Mouse (Mus musculus) embryonic facial prominence, embryonic 13.5 days (tissue): ENCODE data around the gene Trove2. TPM values are rescaled to one million over a fixed set of nuclear protein-coding genes. Genes with fewer than 3 reads are reported as not detected.

Experiments
- ATAC-seq: fragments of 200-750 bp; cut with Nextera tagmentation; 2 replicates; pipeline ENCODE4 v1.8.0; 2017; ENCODE audit warnings: low read depth; ENCODE audit not compliant: insufficient number of reproducible peaks, insufficient read depth, low FRiP score, low TSS enrichment
- H3K27ac ChIP-seq: fragments of 300-500 bp; sonication (generic); 2 replicates; pipeline ENCODE4 v1.5.1; 2015; ENCODE audit warnings: moderate library complexity, mild to moderate bottlenecking, inconsistent platforms
- H3K27me3 ChIP-seq: fragments of 300-500 bp; sonication (generic); 2 replicates; pipeline ENCODE4 v1.6.1; 2015; ENCODE audit warnings: mild to moderate bottlenecking, inconsistent platforms
- H3K36me3 ChIP-seq: fragments of 300-500 bp; sonication (generic); 2 replicates; pipeline ENCODE4 v1.6.1; 2015; ENCODE audit warnings: mild to moderate bottlenecking, inconsistent platforms
- H3K4me1 ChIP-seq: fragments of 300-500 bp; sonication (generic); 2 replicates; pipeline ENCODE4 v1.6.1; 2015; ENCODE audit warnings: inconsistent platforms
- H3K4me2 ChIP-seq: fragments of 300-500 bp; sonication (generic); 2 replicates; pipeline ENCODE4 v1.6.1; 2015; ENCODE audit warnings: moderate library complexity, mild to moderate bottlenecking, inconsistent platforms
- H3K4me3 ChIP-seq: fragments of 300-500 bp; sonication (generic); 2 replicates; pipeline ENCODE4 v1.5.1; 2015; ENCODE audit warnings: mild to moderate bottlenecking, inconsistent platforms
- H3K9ac ChIP-seq: fragments of 300-500 bp; sonication (generic); 2 replicates; pipeline ENCODE4 v1.6.1; 2015; ENCODE audit warnings: mild to moderate bottlenecking, inconsistent platforms
- H3K9me3 ChIP-seq: fragments of 300-500 bp; sonication (generic); 2 replicates; pipeline ENCODE4 v1.6.1; 2016; ENCODE audit warnings: inconsistent platforms
- WGBS: fragments of 180-500 bp; shearing (Covaris S2); methylation state at CpG from one replicate; pipeline ENCODE4 v1.1.7; 2015; ENCODE audit warnings: mixed read lengths; 5-methylcytosine and 5-hydroxymethylcytosine counted together
- polyA plus RNA-seq: library from polyadenylated mRNA; unstranded; fragments of >200 nt; fragmentation: Nextera tagmentation; extraction: Ambion mirVana; gene quantifications from 2 replicates; pipeline ENCODE4 v1.2.1, GENCODE M21; 2015

Gene Trove2
- 25.9 and 30.3 TPM in 2 replicates for polyA plus RNA-seq

GRCm38 (mm10) chr1:143776446-143777411 lies at the start of gene Trove2, which contains the start of gene Uchl5:
Gene Trove2, minus strand, starts transcription at chr1:143777068.
Gene Uchl5, plus strand, starts transcription at chr1:143777272.
- under 1% methylated on average over 83 of the region's 84 CpGs for WGBS
- no peaks in the 10 kb centered on the region for H3K27me3 ChIP-seq
- H3K9ac ChIP-seq, result peak within 1 kb of the TSS; percentile 90
- H3K36me3 ChIP-seq, result no peaks in the 10 kb centered on the region
- peaks cover 11% of the 10 kb centered on the region for H3K4me1 ChIP-seq
- H3K9me3 ChIP-seq, result no peaks in the 10 kb centered on the region
- H3K4me2 ChIP-seq, result peak within 1 kb of the TSS; percentile 87
- peak within 1 kb of the TSS; percentile 89 for H3K4me3 ChIP-seq
- ATAC-seq, result peak; percentile 92
- peak within 1 kb of the TSS; percentile 77 for H3K27ac ChIP-seq

GRCm38 (mm10) chr1:143822677-143823076 lies 45.8 kb upstream of the Trove2 start:
- Histone ChIP-seq H3K9me3 (no peaks in the 10 kb centered on the region), H3K4me1 (0 out of 2 replicates have a peak, but pooled peaks cover 2% of the 10 kb centered on the region), H3K27me3 (no peaks in the 10 kb centered on the region), H3K27ac (no peak overlapping the region), H3K4me2 (no peak overlapping the region), H3K9ac (no peak overlapping the region), H3K4me3 (no peak overlapping the region), H3K36me3 (no peaks in the 10 kb centered on the region)
- 85% methylated on average over 3 of the region's 3 CpGs for WGBS
- no peak for ATAC-seq

- no peaks in the 10 kb centered on the region for H3K9me3 ChIP-seq
- no peak for ATAC-seq
- no peak overlapping the region for H3K4me2 ChIP-seq
- H3K36me3 ChIP-seq, result no peaks in the 10 kb centered on the region
- 0 out of 2 replicates have a peak, but pooled peaks cover 2% of the 10 kb centered on the region for H3K4me1 ChIP-seq
- no peaks in the 10 kb centered on the region for H3K27me3 ChIP-seq
- H3K27ac ChIP-seq, result no peak overlapping the region
- 73% methylated on average over 2 of the region's 2 CpGs for WGBS
- H3K4me3 ChIP-seq, result no peak overlapping the region
- H3K9ac ChIP-seq, result no peak overlapping the region
Measured at GRCm38 (mm10) chr1:143820096-143820877, 43.4 kb upstream of the Trove2 start.

- Histone ChIP-seq H3K9me3 (no peaks in the 10 kb centered on the region), H3K4me1 (no peaks in the 10 kb centered on the region), H3K9ac (no peak overlapping the region), H3K4me3 (no peak overlapping the region), H3K4me2 (0 out of 2 replicates have a peak overlapping the region, but pooled peaks have one; percentile 24), H3K27me3 (no peaks in the 10 kb centered on the region), H3K36me3 (no peaks in the 10 kb centered on the region), H3K27ac (no peak overlapping the region)
- ATAC-seq, result 0 out of 2 replicates have a peak, but pooled peaks have one; percentile 67
- 45% methylated on average over 7 of the region's 7 CpGs for WGBS
Measured at GRCm38 (mm10) chr1:143813676-143814360, 37.0 kb upstream of the Trove2 start.

- Histone ChIP-seq H3K27me3 (no peaks in the 10 kb centered on the region), H3K36me3 (peaks cover 8% of the 10 kb centered on the region), H3K4me2 (no peak overlapping the region), H3K27ac (no peak overlapping the region), H3K4me3 (no peak overlapping the region), H3K9me3 (no peaks in the 10 kb centered on the region), H3K4me1 (no peaks in the 10 kb centered on the region), H3K9ac (no peak overlapping the region)
- no peak for ATAC-seq
- 89% methylated on average over 6 of the region's 6 CpGs for WGBS
Measured at GRCm38 (mm10) chr1:143809062-143809461, 32.2 kb upstream of the Trove2 start.

- Histone ChIP-seq H3K4me1 (no peaks in the 10 kb centered on the region), H3K27me3 (no peaks in the 10 kb centered on the region), H3K4me2 (no peak overlapping the region), H3K27ac (no peak overlapping the region), H3K9ac (no peak overlapping the region), H3K9me3 (no peaks in the 10 kb centered on the region), H3K36me3 (peaks cover 13% of the 10 kb centered on the region), H3K4me3 (no peak overlapping the region)
- WGBS, result 35% methylated on average over 4 of the region's 4 CpGs
- no peak for ATAC-seq
Measured at GRCm38 (mm10) chr1:143803537-143803936, 26.7 kb upstream of the Trove2 start.

GRCm38 (mm10) chr1:143788584-143789227 lies 11.8 kb upstream of the Trove2 start:
- H3K9me3 ChIP-seq, result no peaks in the 10 kb centered on the region
- no peak overlapping the region for H3K4me3 ChIP-seq
- no peak for ATAC-seq
- no peak overlapping the region for H3K9ac ChIP-seq
- no peak overlapping the region for H3K4me2 ChIP-seq
- H3K27me3 ChIP-seq, result no peaks in the 10 kb centered on the region
- 76% methylated on average over 2 of the region's 2 CpGs for WGBS
- peaks cover 7% of the 10 kb centered on the region for H3K36me3 ChIP-seq
- no peak overlapping the region for H3K27ac ChIP-seq
- no peaks in the 10 kb centered on the region for H3K4me1 ChIP-seq

- Histone ChIP-seq H3K27ac (peak overlapping the region; percentile 57), H3K9ac (peak overlapping the region; percentile 90), H3K27me3 (no peaks in the 10 kb centered on the region), H3K4me3 (peak overlapping the region; percentile 89), H3K4me2 (peak overlapping the region; percentile 87), H3K9me3 (no peaks in the 10 kb centered on the region), H3K4me1 (peaks cover 11% of the 10 kb centered on the region), H3K36me3 (no peaks in the 10 kb centered on the region)
- under 1% methylated on average over 39 of the region's 39 CpGs for WGBS
- ATAC-seq, result peak; percentile 28
Measured at GRCm38 (mm10) chr1:143777558-143778218, 820 bp upstream of the Trove2 start.

- Histone ChIP-seq H3K4me2 (no peak overlapping the region), H3K4me1 (peaks cover 11% of the 10 kb centered on the region), H3K9ac (no peak overlapping the region), H3K9me3 (no peaks in the 10 kb centered on the region), H3K4me3 (no peak overlapping the region), H3K27me3 (no peaks in the 10 kb centered on the region), H3K36me3 (peaks cover 13% of the 10 kb centered on the region), H3K27ac (no peak overlapping the region)
- WGBS, result 78% methylated on average over 6 of the region's 6 CpGs
- no peak for ATAC-seq
Measured at GRCm38 (mm10) chr1:143773909-143774308, 3.0 kb downstream of the Trove2 start.

GRCm38 (mm10) chr1:143773082-143773481 lies 3.8 kb downstream of the Trove2 start:
- no peak for ATAC-seq
- Histone ChIP-seq H3K27me3 (no peaks in the 10 kb centered on the region), H3K9ac (no peak overlapping the region), H3K36me3 (peaks cover 13% of the 10 kb centered on the region), H3K27ac (no peak overlapping the region), H3K4me1 (peaks cover 4% of the 10 kb centered on the region; the same call in 1 of the 2 replicates), H3K9me3 (no peaks in the 10 kb centered on the region), H3K4me3 (no peak overlapping the region), H3K4me2 (no peak overlapping the region)
- WGBS, result 84% methylated on average over 7 of the region's 7 CpGs
